Mouse (Mus musculus) stomach, postnatal 0 days (tissue): ENCODE measurements around the gene Dct. TPM values are rescaled to one million over a fixed set of nuclear protein-coding genes. Genes with fewer than 3 reads are reported as not detected.

ENCODE experiments used
- ATAC-seq: fragments of 200-750 bp; cut with Nextera tagmentation; 2 replicates; pipeline ENCODE4 v1.8.0; 2017; ENCODE audit not compliant: low FRiP score, low TSS enrichment
- DNase-seq: peaks from one replicate; pipeline ENCODE4 v3.0.0-alpha.2; 2016; ENCODE audit warnings: low spot score
- H3K27ac ChIP-seq: fragments of 300-500 bp; sonication (generic); replicated peaks from 2 replicates; pipeline ENCODE4 v1.5.1; 2014; ENCODE audit warnings: mild to moderate bottlenecking, control low read depth
- H3K27me3 ChIP-seq: fragments of 300-500 bp; sonication (generic); 2 replicates; pipeline ENCODE4 v1.6.1; 2014; ENCODE audit warnings: low read length; ENCODE audit not compliant: control insufficient read depth, insufficient read depth
- H3K36me3 ChIP-seq: fragments of 300-500 bp; sonication (generic); 2 replicates; pipeline ENCODE4 v1.6.1; 2014; ENCODE audit warnings: low read length, mixed read lengths; ENCODE audit not compliant: control insufficient read depth, insufficient read depth
- H3K4me1 ChIP-seq: fragments of 300-500 bp; sonication (generic); replicated peaks from 2 replicates; pipeline ENCODE4 v1.6.1; 2014; ENCODE audit warnings: antibody characterized with exemption; ENCODE audit not compliant: control insufficient read depth, insufficient read depth
- H3K4me2 ChIP-seq: fragments of 300-500 bp; sonication (generic); replicated peaks from 2 replicates; pipeline ENCODE4 v1.6.1; 2014; ENCODE audit warnings: low read depth, mild to moderate bottlenecking, control low read depth, moderate library complexity
- H3K4me3 ChIP-seq: fragments of 300-500 bp; sonication (generic); 2 replicates; pipeline ENCODE4 v1.5.1; 2014; ENCODE audit warnings: low read depth, low read length, control low read depth
- H3K9ac ChIP-seq: fragments of 300-500 bp; sonication (generic); 2 replicates; pipeline ENCODE4 v1.6.1; 2014; ENCODE audit warnings: mild to moderate bottlenecking, low read length, control low read depth, mixed read lengths
- H3K9me3 ChIP-seq: fragments of 300-500 bp; sonication (generic); 2 replicates; pipeline ENCODE4 v1.6.1; 2016; ENCODE audit warnings: low read length; ENCODE audit not compliant: control insufficient read depth
- CTCF ChIP-seq: IDR thresholded peaks from 2 replicates; pipeline ENCODE4 v1.5.1; 2016; ENCODE audit warnings: antibody characterized with exemption, low read depth, mild to moderate bottlenecking, moderate library complexity
- EP300 ChIP-seq: optimal IDR thresholded peaks from 2 replicates; pipeline ENCODE3; 2016; ENCODE audit warnings: antibody characterized with exemption
- WGBS: fragments of 180-500 bp; shearing (Covaris S2); extraction: QIAGEN DNeasy Blood & Tissue Kit; methylation state at CpG from one replicate; pipeline ENCODE4 v1.1.7; 2014; 5-methylcytosine and 5-hydroxymethylcytosine counted together
- polyA plus RNA-seq: library from polyadenylated mRNA; unstranded; fragments of >200 nt; fragmentation: Nextera tagmentation; extraction: Ambion mirVana; gene quantifications from 2 replicates; pipeline ENCODE4 v1.2.1, GENCODE M21; 2015

Dct gene
- polyA plus RNA-seq, 1 experiment from 2014 or later: 0.27 TPM

- peak; percentile 64 for DNase-seq
- WGBS: 4% methylated on average over 22 of the region's 22 CpGs
- H3K4me1 ChIP-seq: no peaks in the 10 kb centered on the region
Observed at GRCm38 (mm10) chr14:118088437-118089207, 36.6 kb upstream of the Dct start.

GRCm38 (mm10) chr14:118086271-118087035 lies 34.4 kb upstream of the Dct start:
- no peaks in the 10 kb centered on the region for H3K9me3 ChIP-seq
- 42% methylated on average over 5 of the region's 5 CpGs for WGBS
- no peak for ATAC-seq

More at GRCm38 (mm10) chr14:118088437-118089207, 36.6 kb upstream of the Dct start:
- TF ChIP-seq CTCF (no peak), EP300 (no peak)
- H3K4me2 ChIP-seq: peak overlapping the region; percentile 77
- H3K9me3 ChIP-seq: no peaks in the 10 kb centered on the region
- peak overlapping the region; percentile 91 for H3K27ac ChIP-seq
- peak; percentile 78 for ATAC-seq
- H3K9ac ChIP-seq: peak overlapping the region; percentile 67
- no peaks in the 10 kb centered on the region for H3K27me3 ChIP-seq
- no peaks in the 10 kb centered on the region for H3K36me3 ChIP-seq
- peak overlapping the region; percentile 77 for H3K4me3 ChIP-seq

GRCm38 (mm10) chr14:118083851-118084250 lies 31.8 kb upstream of the Dct start:
- H3K4me1 ChIP-seq: no peaks in the 10 kb centered on the region
- no peaks in the 10 kb centered on the region for H3K27me3 ChIP-seq
- H3K9me3 ChIP-seq: no peaks in the 10 kb centered on the region
- TF ChIP-seq EP300 (no peak), CTCF (no peak)
- no peak overlapping the region for H3K27ac ChIP-seq
- H3K4me3 ChIP-seq: no peak overlapping the region
- H3K36me3 ChIP-seq: no peaks in the 10 kb centered on the region
- no peak for ATAC-seq
- no peak overlapping the region for H3K4me2 ChIP-seq
- 77% methylated on average over 6 of the region's 6 CpGs for WGBS
- no peak overlapping the region for H3K9ac ChIP-seq
- no peak for DNase-seq

More at GRCm38 (mm10) chr14:118086271-118087035, 34.4 kb upstream of the Dct start:
- DNase-seq: no peak
- TF ChIP-seq EP300 (no peak), CTCF (no peak)
- Histone ChIP-seq H3K9ac (no peak overlapping the region), H3K4me1 (no peaks in the 10 kb centered on the region), H3K4me3 (no peak overlapping the region), H3K27me3 (no peaks in the 10 kb centered on the region), H3K36me3 (no peaks in the 10 kb centered on the region), H3K4me2 (no peak overlapping the region), H3K27ac (no peak overlapping the region)

- DNase-seq (no peak), ATAC-seq (no peak)
- TF ChIP-seq EP300 (no peak), CTCF (no peak)
- H3K4me3 ChIP-seq: no peak overlapping the region
- H3K9me3 ChIP-seq: no peaks in the 10 kb centered on the region
- H3K4me2 ChIP-seq: no peak overlapping the region
- 42% methylated on average over 11 of the region's 11 CpGs for WGBS
- H3K36me3 ChIP-seq: no peaks in the 10 kb centered on the region
- no peak overlapping the region for H3K9ac ChIP-seq
- H3K27ac ChIP-seq: no peak overlapping the region
- H3K27me3 ChIP-seq: no peaks in the 10 kb centered on the region
- no peaks in the 10 kb centered on the region for H3K4me1 ChIP-seq
Observed at GRCm38 (mm10) chr14:118080606-118081005, 28.6 kb upstream of the Dct start.

GRCm38 (mm10) chr14:118070100-118070499 lies 18.1 kb upstream of the Dct start:
- H3K27ac ChIP-seq: 0 out of 2 replicates have a peak overlapping the region, but pooled peaks have one; percentile 13
- ATAC-seq: peak; percentile 68; the same call in 1 of the 2 replicates

More at GRCm38 (mm10) chr14:118070100-118070499, 18.1 kb upstream of the Dct start:
- Histone ChIP-seq H3K9me3 (no peaks in the 10 kb centered on the region), H3K4me3 (no peak overlapping the region), H3K27me3 (no peaks in the 10 kb centered on the region), H3K4me2 (no peak overlapping the region), H3K9ac (no peak overlapping the region), H3K4me1 (no peaks in the 10 kb centered on the region), H3K36me3 (no peaks in the 10 kb centered on the region)
- no peak for DNase-seq
- 50% methylated on average over 12 of the region's 12 CpGs for WGBS
- TF ChIP-seq EP300 (no peak), CTCF (peak; percentile 30; the same call in 1 of the 2 replicates)
